Mouse (Mus musculus): ENCODE data around the gene Rfc1. TPM values are rescaled to one million over a fixed set of nuclear protein-coding genes. Genes with fewer than 3 reads are reported as not detected.
"Not testable (repeated sequence)": the region's sequence is repeated elsewhere in the genome, so short reads cannot be mapped to it uniquely, and the experiment has no call there.

The Rfc1 gene
- total RNA-seq, 2 experiments from 2014 or later = 23.9 to 25.8 TPM

DNA sequence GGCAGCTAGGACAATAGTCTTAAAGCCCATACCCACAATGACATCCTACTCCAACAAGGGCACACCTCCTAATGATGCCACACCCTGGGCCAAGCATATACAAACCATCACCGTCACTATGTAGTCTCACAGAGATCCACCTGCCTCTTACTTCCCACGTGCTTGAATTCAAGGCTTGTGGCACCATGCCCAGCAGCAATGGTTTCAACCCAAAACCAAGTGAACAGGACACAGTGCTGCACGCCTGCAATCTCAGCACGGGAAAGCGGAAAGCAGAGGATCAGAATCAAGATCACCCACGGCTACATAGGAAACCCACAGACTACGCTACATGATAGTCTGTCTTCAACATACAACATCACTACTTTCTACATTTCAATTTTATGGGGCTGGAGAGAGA is 27.3 kb downstream of the Rfc1 start:
- no peak for DNase-seq (ENCODE audit: low spot score in 2 of 2)
- intact Hi-C loops (cut with DNase I) = no loop called here

DNA sequence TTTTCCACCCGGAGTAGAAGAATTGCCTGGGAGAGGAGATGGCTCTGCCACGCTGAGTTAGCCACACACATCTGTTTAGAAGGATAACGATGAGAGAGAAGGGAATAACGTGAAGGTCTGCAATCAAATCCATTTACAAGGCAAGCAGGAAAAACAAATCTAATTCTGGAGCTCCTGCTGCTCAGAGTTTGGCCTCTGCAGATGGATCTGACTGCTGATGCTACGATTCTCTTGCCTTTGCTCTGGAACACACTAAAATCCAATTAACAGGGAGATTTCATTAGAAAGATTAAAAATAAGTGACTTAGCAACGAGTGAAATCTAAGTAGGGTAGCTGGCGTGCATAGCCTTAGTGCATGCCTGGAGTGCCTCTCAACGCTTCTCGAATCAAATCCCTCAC is 30.0 kb downstream of the Rfc1 start:
- DNase-seq (ENCODE audit: low spot score in 2 of 2) = no peak
- intact Hi-C loops (cut with DNase I) = no loop called here

DNA sequence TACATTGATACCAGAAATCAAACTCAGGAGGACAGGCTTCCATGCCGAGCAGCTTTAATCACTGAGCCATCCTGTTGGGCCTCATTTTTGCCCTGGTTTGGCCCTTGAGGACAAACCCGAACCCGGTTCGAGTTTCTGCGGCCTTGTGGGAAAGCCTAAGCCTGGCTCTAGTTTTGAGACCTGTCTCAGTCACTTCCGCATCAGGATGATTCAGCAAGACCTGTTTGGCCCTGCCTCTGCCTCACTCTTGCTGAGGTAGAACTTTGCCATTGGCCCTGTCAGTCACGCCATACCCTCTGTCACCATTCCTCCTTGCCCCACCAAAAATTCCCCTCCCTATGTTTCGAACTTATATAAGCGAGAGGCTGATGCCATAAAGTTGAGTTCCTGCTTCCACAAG is 35.3 kb downstream of the Rfc1 start:
- intact Hi-C loops (cut with DNase I) = no loop called here
- DNase-seq (ENCODE audit: low spot score in 2 of 2) = no peak

DNA sequence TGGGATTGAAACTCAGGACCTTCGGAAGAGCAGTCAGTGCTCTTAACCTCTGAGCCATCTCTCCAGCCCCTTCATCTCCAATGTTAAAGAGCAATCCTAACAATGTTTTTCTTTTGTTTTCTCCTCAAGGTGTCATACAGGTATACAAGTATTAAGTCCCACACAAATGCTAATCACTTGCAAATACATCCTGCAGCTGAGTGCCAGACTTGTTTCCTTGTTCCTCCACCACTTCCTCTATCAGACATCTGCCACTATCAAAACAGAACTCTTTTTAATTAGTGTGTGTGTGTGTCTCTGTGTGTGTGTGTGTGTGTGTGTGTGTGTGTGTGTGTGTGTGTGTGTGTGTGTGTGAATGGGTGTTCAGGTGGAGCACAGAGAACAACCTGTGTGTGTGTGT is 35.8 kb downstream of the Rfc1 start:
- DNase-seq (ENCODE audit: low spot score in 2 of 2); intact Hi-C loops (cut with DNase I): not testable (repeated sequence)

DNA sequence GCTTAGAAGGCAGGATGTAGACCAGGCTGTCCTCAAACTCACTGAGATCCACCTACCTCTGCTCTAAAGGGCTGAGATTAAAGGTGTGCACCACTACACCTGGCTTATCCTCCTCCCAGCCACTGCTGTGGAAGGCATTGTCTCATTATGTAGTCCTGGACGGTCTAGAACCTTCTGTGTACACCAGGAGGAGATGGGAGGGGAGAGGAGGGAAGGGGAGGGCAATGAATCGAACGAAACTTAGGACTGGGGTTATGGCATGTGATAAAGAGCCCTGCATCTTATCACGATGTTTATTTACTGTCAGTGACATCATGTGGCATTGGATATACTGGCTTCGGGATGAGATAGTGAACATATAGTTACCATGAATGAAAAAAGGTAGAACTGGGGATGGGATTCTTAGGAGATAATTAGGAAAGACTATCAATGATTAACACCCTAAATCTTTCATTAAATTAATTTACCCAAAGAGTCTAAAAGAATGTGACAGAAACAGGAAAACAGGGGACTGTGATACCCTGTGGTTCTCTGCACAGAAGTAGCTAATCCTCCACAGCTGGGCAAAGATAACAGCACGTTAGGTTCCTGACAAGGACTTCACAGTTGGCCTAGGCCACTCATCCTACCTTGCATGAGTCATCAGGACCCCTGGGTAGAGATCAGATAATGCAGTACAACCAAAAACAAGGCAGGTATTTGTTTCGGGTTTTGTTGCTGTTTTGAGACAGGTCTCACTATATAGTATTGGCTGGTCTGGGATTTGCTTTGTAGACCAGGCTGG is 37.1 kb downstream of the Rfc1 start:
- DNase-seq (ENCODE audit: low spot score in 2 of 2) = no peak
- intact Hi-C loops (cut with DNase I) = no loop called here

DNA sequence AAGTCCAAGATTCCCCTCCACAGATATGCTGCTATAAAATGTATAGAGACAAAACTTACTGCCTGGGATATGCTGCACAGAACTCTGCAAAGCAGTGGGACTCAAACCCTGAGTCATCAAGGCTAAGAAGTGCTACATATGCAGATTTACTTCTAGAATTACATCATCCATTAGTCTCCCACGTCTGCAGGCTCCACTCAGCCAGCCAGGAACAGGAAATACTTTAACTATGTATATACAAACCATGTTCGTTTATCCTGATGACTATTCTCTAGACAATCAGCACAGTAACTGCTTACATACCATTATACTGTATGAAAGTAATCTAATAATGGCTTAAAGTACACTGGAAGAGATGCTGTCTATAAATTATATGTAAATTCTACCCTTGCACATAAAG is 41.2 kb downstream of the Rfc1 start:
- no peak for DNase-seq (ENCODE audit: low spot score in 2 of 2)
- intact Hi-C loops (cut with DNase I) = no loop called here

DNA sequence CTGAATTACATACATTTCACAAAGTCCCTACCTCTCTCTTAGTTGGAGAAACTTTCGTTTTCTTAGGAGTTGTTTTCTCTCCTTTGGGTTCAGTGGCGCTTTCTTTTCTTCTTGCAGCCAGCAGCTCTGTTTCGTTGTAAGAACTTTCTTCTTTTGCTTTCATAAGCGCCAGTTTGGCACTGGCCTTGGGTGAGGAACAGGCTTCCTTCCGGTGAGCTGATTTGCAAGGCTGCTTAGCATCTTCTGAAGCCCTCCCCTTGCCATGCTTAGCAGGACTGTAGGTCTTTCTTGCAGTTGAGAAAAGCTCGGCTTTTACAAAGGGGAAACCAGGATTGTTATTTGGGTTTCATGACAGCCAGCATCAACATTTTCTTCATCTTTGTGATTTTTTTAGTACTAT is 41.8 kb downstream of the Rfc1 start:
- no peak for DNase-seq (ENCODE audit: low spot score in 2 of 2)
- intact Hi-C loops (cut with DNase I) = no loop called here

DNA sequence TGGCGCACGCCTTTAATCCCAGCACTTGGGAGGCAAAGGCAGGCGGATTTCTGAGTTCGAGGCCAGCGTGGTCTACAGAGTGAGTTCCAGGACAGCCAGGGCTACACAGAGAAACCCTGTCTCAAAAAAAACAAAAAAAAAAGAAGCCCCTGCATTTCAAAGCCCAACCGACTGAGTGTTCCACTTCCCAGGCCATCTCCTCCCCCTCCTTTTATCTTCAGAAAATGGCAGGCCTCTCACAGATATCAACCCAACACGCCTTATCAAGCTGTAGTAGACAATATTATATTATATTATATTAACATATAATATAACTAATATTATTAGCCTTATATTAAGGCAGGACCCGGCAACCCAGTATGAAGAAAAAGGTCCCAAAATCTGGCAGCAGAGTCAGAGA is 46.5 kb downstream of the Rfc1 start:
- intact Hi-C loops (cut with DNase I); DNase-seq (ENCODE audit: low spot score in 2 of 2): not testable (repeated sequence)

DNA sequence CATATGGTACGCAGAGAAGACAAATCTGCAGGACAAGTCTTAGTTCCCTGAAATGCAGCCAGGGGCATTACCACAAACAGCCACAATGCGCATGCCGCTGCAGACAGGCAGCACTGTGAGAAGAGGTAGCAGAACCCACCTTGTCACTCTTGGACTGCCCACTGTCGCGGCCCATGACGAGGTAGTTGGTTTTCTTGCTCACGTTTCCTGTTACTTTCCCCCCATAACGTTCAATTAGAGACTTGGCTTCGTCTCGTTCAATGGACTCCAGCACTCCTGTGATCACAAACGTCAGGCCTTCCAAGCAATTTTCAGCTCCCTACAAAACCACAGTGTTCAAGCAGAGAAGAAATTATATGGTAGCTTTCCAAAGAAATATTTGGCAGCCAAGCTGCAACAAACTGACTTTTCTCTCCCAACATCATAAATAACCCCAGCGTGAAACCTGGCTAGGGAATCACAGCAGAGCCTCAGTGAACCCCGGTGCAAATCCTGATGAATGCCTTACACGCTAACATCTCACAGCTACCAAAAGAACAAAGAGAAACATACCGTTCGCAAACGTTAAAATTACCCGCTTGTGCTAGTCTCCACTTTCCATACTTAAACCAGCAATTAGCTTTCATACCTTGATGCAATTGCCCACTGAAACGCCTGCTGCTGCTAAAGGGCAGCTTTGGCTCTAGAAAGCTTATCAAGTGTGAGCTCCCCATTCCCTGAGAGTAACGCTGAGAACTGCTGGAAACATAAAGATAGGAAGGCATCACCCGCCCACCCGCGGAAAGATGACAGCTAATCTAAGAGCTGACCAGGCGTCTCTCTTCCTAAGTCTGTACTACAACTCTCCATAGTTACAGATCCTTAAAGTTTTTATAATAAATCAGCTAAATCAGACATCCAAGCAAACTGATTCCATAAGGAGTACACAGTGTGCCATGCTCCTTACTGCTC is 47.4 kb downstream of the Rfc1 start:
- intact Hi-C loops (cut with DNase I) = no loop called here
- no peak for DNase-seq (ENCODE audit: low spot score in 2 of 2)

DNA sequence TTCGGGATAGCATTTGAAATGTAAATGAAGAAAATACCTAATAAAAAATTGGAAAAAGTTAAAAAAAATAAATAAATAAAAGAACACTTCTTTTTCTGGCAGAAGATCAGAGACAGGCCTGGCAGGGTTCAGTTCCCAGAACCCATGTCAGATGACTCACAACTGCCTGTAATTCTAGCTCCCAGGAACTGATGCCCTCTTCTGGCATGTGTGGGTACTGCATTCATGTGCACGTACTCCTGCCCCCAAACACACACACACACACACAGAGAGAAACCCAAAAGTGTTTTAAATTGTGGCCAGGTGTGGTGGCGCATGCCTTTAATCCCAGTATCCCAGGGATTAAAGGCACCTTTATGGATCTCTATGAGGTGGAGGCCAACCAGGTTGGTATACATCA is 51.3 kb downstream of the Rfc1 start:
- DNase-seq (ENCODE audit: low spot score in 2 of 2) = no peak
- intact Hi-C loops (cut with DNase I) = no loop called here

DNA sequence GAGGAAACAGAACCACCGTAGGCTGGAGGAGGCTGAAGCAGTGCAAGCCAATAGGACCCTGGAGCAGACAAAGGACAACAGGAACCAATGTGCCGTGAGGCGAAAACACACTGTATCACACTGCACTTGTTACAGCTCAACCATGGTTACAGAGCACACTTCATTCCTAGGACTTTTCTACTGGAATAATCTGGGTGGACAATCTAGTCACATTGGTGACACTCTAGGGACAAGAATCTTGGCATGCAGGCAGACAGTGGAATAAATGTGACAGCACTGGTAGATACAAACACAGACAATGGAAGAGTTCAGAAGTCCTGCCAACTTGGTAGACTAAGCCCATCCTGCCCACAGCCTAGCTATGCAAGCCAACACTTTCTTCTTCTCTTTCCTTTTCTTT is 54.3 kb downstream of the Rfc1 start:
- no peak for DNase-seq (ENCODE audit: low spot score in 2 of 2)
- intact Hi-C loops (cut with DNase I) = no loop called here

DNA sequence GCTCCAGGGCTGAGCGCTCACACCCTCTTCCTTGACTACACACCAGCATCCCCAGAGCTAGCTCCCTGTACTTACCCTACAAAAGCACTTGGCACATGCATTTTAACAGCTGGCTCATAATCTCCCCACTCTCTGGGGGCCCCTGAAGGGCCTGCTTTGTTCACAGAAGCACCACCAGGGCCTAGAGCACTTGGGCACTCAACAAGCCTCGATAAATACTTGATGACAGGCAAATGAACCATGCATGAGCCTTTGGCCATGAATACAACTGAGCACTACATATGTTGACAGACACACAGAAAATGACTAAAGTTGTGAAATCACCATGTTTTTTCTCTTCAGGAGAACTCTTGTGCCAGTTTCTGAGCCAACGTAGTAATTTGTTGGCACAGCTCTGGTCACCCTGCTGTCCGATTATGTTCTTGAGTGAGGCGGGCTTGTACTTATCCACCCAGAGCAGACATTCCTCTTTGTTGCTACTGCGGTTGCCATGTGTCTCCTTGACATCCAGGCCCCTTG is 56.3 kb downstream of the Rfc1 start:
- no peak for DNase-seq (ENCODE audit: low spot score in 2 of 2)
- intact Hi-C loops (cut with DNase I) = no loop called here

DNA sequence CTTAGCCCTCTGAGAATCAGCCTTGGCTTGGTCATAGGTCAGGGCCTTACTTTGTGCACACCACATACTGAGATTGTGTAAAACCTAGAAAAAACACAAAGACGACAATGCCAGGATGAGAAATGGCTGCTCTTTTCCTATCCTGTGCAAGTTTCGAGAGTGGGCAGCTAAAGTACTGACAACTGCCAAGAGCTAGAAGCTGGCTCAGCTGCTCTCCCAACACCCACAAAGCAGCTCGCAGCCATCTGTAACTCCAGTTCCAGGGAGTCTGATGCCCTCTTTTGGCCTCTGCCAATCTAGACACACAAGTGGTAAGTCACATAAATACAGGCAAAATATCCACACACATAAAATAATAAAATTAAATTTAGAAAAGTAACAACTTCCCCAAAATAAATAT is 61.5 kb downstream of the Rfc1 start:
- DNase-seq (ENCODE audit: low spot score in 2 of 2) = peak; percentile 11 to 18
- intact Hi-C loops (cut with DNase I) = no loop called here

DNA sequence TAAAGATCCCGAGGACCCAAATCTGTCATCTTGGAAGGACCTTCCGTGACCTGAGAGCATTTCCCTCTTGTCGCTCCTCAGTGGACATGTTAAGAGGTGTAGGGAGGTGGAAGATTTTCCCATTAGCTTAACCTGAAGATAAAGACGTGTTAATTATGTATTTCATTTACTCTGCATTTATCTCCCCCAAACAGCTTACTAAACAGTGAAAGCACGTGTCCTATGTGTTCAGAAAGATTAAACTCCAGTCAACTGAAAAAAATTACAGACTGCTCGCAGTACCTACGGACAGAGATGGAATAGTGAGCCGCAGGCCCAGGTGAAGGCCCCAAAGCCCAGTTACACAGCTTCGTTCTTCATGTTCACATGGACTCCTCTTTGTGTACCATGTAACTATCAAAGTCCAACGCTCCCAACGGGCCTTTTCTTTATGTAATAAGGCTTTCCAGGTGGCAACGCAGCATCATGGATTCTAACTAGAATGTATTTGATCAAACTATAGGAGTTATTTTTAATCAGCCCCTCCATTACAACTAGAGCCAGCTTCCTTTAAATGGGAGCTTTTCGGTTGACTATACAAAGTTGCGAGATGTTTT is 77.5 kb downstream of the Rfc1 start:
- intact Hi-C loops (cut with DNase I) = no loop called here
- DNase-seq (ENCODE audit: low spot score in 2 of 2) = no peak

DNA sequence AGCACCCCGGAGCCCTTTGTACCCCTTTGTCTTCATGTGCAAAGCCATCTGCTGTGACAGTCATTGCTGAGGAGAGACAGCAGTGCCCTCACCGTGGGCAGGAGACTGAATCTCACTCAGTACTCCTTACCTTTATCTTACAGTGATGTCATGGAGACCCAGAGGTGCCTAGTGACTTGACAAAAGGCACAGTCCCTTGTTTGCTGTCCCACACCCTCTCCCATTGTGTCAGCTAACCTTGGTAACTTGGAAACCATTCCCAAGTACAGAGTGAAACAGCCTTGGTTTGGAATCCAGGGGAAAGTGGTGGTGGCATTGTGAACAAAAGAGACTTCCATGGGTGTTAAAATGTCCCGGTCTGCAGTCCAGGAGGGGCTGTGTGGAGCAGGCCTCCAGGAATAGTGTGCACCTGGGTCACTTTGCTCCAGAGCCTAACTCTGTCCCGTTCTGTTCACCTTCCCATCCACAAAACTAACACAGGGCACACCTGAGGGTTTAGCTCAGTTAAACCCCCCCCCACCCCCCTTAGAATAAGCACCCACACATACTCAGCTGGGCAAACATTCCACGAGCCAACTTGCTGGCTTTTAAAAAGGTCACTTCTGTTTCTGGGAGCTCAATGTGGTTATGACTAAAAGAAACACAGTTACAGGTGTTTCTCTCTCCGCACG is 85.2 kb downstream of the Rfc1 start:
- no peak for DNase-seq (ENCODE audit: low spot score in 2 of 2)
- intact Hi-C loops (cut with DNase I) = no loop called here

DNA sequence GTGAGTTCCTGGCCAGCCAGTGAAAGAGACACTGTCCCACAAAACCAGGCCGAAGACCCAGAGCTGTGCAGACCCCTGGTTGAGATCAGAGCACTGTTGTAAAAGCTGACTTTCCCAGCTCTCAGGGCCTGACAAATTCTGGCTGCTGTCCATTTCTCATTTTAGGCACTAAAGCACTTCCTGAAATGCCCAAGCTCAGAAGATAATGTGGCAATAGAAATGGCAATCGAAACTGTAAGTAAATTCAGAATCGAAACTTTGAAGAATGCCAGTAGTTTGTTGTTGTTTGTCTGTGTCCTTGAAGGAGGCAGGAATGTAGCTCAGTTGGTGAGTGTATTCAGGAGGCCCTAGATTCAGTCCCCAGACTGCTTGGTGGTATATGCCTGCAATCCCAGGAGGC is 88.2 kb downstream of the Rfc1 start:
- no peak for DNase-seq (ENCODE audit: low spot score in 2 of 2)
- intact Hi-C loops (cut with DNase I) = loop anchor here (10.0 kb wide), 1 partner anchor 362 kb away; no protein-coding TSS in a partner anchor

DNA sequence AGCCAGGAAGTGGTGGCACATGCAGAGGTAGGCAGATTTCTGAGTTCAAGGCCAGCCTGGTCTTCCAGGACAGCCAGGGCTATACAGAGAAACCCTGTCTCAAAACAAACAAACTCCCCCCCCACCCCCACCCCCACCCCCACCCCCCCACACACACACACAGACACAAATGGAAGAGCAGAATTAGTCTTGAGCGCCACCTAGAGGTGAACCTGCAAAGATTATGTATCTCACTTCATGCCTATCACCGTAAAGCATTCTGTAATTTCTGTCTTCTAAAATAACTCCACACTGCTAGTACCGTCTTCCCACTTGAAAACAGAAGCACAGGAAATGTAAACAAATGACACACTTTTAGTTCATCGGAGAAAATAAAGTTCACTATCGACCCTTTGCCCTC is 92.7 kb downstream of the Rfc1 start:
- intact Hi-C loops (cut with DNase I) = loop anchor here (10.0 kb wide), 1 partner anchor 358 kb away; no protein-coding TSS in a partner anchor
- DNase-seq (ENCODE audit: low spot score in 2 of 2) = no peak

DNA sequence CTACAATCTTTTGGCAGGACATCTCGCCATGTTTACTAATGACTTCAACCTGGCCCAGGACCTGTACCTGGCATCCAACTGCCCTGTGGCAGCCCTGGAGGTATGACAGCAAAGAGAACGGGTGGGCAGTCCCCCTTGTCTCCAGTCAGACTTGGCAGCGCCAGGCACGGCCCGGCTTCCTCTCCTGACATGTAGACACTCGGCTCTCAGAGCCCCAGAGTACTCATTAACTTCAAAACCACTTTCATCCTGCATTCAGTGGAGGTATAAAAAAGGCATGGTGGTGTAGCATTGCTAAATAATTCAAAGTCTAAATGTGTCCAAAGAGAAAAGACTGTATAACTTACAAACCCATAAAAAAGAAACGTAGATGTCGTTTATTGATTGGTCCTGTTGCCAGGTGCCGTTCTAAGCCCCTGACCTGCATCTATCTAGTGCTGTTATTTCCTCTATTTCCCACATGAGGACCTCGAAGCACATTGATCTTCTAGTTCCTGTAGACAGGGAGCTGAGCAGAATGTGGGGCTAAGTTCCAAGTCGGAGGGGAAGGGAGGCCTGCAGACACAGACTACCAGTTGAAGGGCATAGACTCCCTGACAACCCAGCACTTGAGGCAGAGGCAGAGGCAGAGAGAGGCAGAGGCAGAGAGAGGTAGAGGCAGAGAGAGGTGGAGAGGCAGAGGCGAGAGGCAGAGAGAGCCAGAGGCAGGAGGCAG is 104.0 kb downstream of the Rfc1 start:
- DNase-seq (ENCODE audit: low spot score in 2 of 2) = no peak
- intact Hi-C loops (cut with DNase I) = no loop called here

DNA sequence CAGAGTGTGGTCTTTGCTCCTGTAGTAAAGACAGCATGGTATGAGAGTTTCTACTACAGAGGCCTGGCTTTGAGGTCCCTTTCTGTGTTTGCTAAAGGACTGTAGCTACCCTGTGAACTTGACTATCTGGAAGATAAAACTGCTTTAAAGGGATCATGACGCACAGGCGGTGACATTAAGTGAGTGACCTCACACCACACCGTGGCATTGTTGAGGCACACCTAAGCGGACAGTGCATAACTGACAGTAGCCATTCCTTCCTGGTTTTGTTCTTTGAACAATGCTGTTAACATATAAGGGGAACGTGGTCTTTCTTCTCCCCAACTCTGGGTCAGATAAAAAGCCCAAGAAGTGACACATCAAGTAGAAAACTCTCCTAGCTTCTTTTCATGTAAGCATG is 111.4 kb downstream of the Rfc1 start:
- intact Hi-C loops (cut with DNase I) = no loop called here
- no peak for DNase-seq (ENCODE audit: low spot score in 2 of 2)
